Mouse (Mus musculus) gonadal fat pad, adult 2 months (tissue): ENCODE data around the gene Shank2. TPM values are rescaled to one million over a fixed set of nuclear protein-coding genes. Genes with fewer than 3 reads are reported as not detected.

Experiments
- DNase-seq: peaks from one replicate; pipeline ENCODE4 v3.0.0-alpha.2; 2012; ENCODE audit warnings: low read depth
- polyA plus RNA-seq: library from polyadenylated mRNA; depleted of rRNA; stranded (reverse); fragments of >200 nt; gene quantifications from 2 replicates; pipeline ENCODE4 v1.2.3, GENCODE M21; 2012

Gene Shank2
- polyA plus RNA-seq, 1 experiment: 0.34 TPM

- no peak for DNase-seq
These were observed 419.8 kb downstream of the Shank2 start for GRCm38 (mm10) chr7:144421478-144421877.

- DNase-seq: no peak
These were observed 424.2 kb downstream of the Shank2 start for GRCm38 (mm10) chr7:144425953-144426352.

GRCm38 (mm10) chr7:144426594-144426993 lies 424.9 kb downstream of the Shank2 start:
- DNase-seq: no peak

- DNase-seq: no peak
These were observed 425.7 kb downstream of the Shank2 start for GRCm38 (mm10) chr7:144427460-144427859.

GRCm38 (mm10) chr7:144432920-144433319 lies 431.2 kb downstream of the Shank2 start:
- DNase-seq: no peak

GRCm38 (mm10) chr7:144438811-144439210 lies 437.1 kb downstream of the Shank2 start:
- DNase-seq: no peak

- no peak for DNase-seq
These were observed 439.7 kb downstream of the Shank2 start for GRCm38 (mm10) chr7:144441466-144441865.

GRCm38 (mm10) chr7:144441976-144442375 lies 440.2 kb downstream of the Shank2 start:
- no peak for DNase-seq

GRCm38 (mm10) chr7:144444788-144445187 lies 443.1 kb downstream of the Shank2 start:
- DNase-seq: no peak

- no peak for DNase-seq
These were observed 445.4 kb downstream of the Shank2 start for GRCm38 (mm10) chr7:144447146-144447545.

GRCm38 (mm10) chr7:144448186-144448585 lies 446.5 kb downstream of the Shank2 start:
- DNase-seq: no peak

GRCm38 (mm10) chr7:144449637-144450570 lies 448.2 kb downstream of the Shank2 start:
- DNase-seq: peak; percentile 64

- DNase-seq: no peak
These were observed 448.9 kb downstream of the Shank2 start for GRCm38 (mm10) chr7:144450661-144451060.

- no peak for DNase-seq
These were observed 457.2 kb downstream of the Shank2 start for GRCm38 (mm10) chr7:144458881-144459280.

GRCm38 (mm10) chr7:144461246-144461902 lies 459.6 kb downstream of the Shank2 start:
- DNase-seq: no peak

GRCm38 (mm10) chr7:144462577-144462976 lies 460.8 kb downstream of the Shank2 start:
- DNase-seq: no peak

GRCm38 (mm10) chr7:144468741-144469140 lies 467.0 kb downstream of the Shank2 start:
- DNase-seq: no peak

GRCm38 (mm10) chr7:144469181-144469641 lies 467.5 kb downstream of the Shank2 start:
- no peak for DNase-seq

- no peak for DNase-seq
These were observed 468.3 kb downstream of the Shank2 start for GRCm38 (mm10) chr7:144469908-144470544.

- no peak for DNase-seq
These were observed 468.9 kb downstream of the Shank2 start, which contains the start of gene Cttn for GRCm38 (mm10) chr7:144470545-144471059. Cttn (minus strand) TSS chr7:144471009.

- no peak for DNase-seq
These were observed 469.4 kb downstream of the Shank2 start for GRCm38 (mm10) chr7:144471103-144471502.

- DNase-seq: no peak
These were observed 471.8 kb downstream of the Shank2 start for GRCm38 (mm10) chr7:144473486-144473885.
